Mouse (Mus musculus) CD4-positive, CD25-positive, alpha-beta regulatory T cell, adult 2 months (primary cell): ENCODE measurements at regions not wholly inside any gene's neighbourhood (a gene's known extent, or its start where the extent isn't known, plus 50 kb on each side); places are given as distances from the start of the nearest gene placed in this dataset.

Experiments
- DNase-seq: peaks from one replicate; pipeline ENCODE4 v3.0.0-alpha.2; 2012; ENCODE audit warnings: low read depth, low spot score

- DNase-seq: no peak
Observed at GRCm38 (mm10) chr19:26249751-26250150, 355.1 kb upstream of the Smarca2 start.

- DNase-seq: no peak
Observed at GRCm38 (mm10) chr19:26258677-26259076, 346.2 kb upstream of the Smarca2 start.

- DNase-seq: no peak
Observed at GRCm38 (mm10) chr19:26261530-26261929, 343.3 kb upstream of the Smarca2 start.

- DNase-seq: no peak
Observed at GRCm38 (mm10) chr19:26296360-26296759, 308.5 kb upstream of the Smarca2 start.

- no peak for DNase-seq
Observed at GRCm38 (mm10) chr19:26308477-26309135, 296.2 kb upstream of the Smarca2 start.

GRCm38 (mm10) chr19:26318977-26319376 lies 285.9 kb upstream of the Smarca2 start:
- no peak for DNase-seq

- no peak for DNase-seq
Observed at GRCm38 (mm10) chr19:26323682-26324081, 281.2 kb upstream of the Smarca2 start.

- DNase-seq: no peak
Observed at GRCm38 (mm10) chr19:26339120-26339519, 265.7 kb upstream of the Smarca2 start.

- no peak for DNase-seq
Observed at GRCm38 (mm10) chr19:26340155-26340554, 264.7 kb upstream of the Smarca2 start.

GRCm38 (mm10) chr19:26355054-26355453 lies 249.8 kb upstream of the Smarca2 start:
- DNase-seq: no peak

- no peak for DNase-seq
Observed at GRCm38 (mm10) chr19:26383961-26384381, 220.9 kb upstream of the Smarca2 start.

GRCm38 (mm10) chr19:26386075-26386474 lies 218.8 kb upstream of the Smarca2 start:
- no peak for DNase-seq

- no peak for DNase-seq
Observed at GRCm38 (mm10) chr19:26412684-26413083, 192.2 kb upstream of the Smarca2 start.

- peak; percentile 1 for DNase-seq
Observed at GRCm38 (mm10) chr19:26414476-26415024, 190.3 kb upstream of the Smarca2 start.

- DNase-seq: no peak
Observed at GRCm38 (mm10) chr19:26419781-26420180, 185.1 kb upstream of the Smarca2 start.

- DNase-seq: no peak
Observed at GRCm38 (mm10) chr19:26439163-26439562, 165.7 kb upstream of the Smarca2 start.

- DNase-seq: no peak
Observed at GRCm38 (mm10) chr19:26445309-26445708, 159.5 kb upstream of the Smarca2 start.

GRCm38 (mm10) chr19:26447427-26448023 lies 157.3 kb upstream of the Smarca2 start:
- no peak for DNase-seq

GRCm38 (mm10) chr19:26461712-26462111 lies 143.1 kb upstream of the Smarca2 start:
- DNase-seq: peak; percentile 1

- DNase-seq: peak; percentile 2
Observed at GRCm38 (mm10) chr19:26465228-26465627, 139.6 kb upstream of the Smarca2 start.

- DNase-seq: no peak
Observed at GRCm38 (mm10) chr19:26466244-26466643, 138.6 kb upstream of the Smarca2 start.

- no peak for DNase-seq
Observed at GRCm38 (mm10) chr19:26467179-26467651, 137.6 kb upstream of the Smarca2 start.

GRCm38 (mm10) chr19:26472659-26473058 lies 132.2 kb upstream of the Smarca2 start:
- no peak for DNase-seq
